Mouse (Mus musculus) neural tube, embryonic 14.5 days (tissue): ENCODE results near the gene Glp2r. TPM values are rescaled to one million over a fixed set of nuclear protein-coding genes. Genes with fewer than 3 reads are reported as not detected.
A peak's percentile ranks its signal among the peaks of the same experiment; 100 is the strongest.

Source experiments
- ATAC-seq: fragments of 200-750 bp; cut with Nextera tagmentation; 2 replicates; pipeline ENCODE4 v1.8.0; 2017; ENCODE audit warnings: low read depth, mild to moderate bottlenecking, moderate TSS enrichment, moderate library complexity
- H3K27ac ChIP-seq: fragments of 300-500 bp; sonication (generic); 2 replicates; pipeline ENCODE4 v1.5.1; 2014; ENCODE audit warnings: low read depth, mild to moderate bottlenecking, control low read depth, low read length, moderate library complexity, mixed read lengths
- H3K27me3 ChIP-seq: fragments of 300-500 bp; sonication (generic); 2 replicates; pipeline ENCODE4 v1.6.1; 2014; ENCODE audit warnings: low read length; ENCODE audit not compliant: control insufficient read depth, insufficient read depth
- H3K36me3 ChIP-seq: fragments of 300-500 bp; sonication (generic); 2 replicates; pipeline ENCODE4 v1.6.1; 2014; ENCODE audit warnings: low read length, mixed read lengths; ENCODE audit not compliant: control insufficient read depth, insufficient read depth
- H3K4me1 ChIP-seq: fragments of 300-500 bp; sonication (generic); 2 replicates; pipeline ENCODE4 v1.6.1; 2014; ENCODE audit warnings: low read length; ENCODE audit not compliant: control insufficient read depth, insufficient read depth
- H3K4me2 ChIP-seq: fragments of 300-500 bp; sonication (generic); 2 replicates; pipeline ENCODE4 v1.6.1; 2014; ENCODE audit warnings: mild to moderate bottlenecking, low read depth, low read length, control low read depth
- H3K4me3 ChIP-seq: fragments of 300-500 bp; sonication (generic); 2 replicates; pipeline ENCODE4 v1.5.1; 2014; ENCODE audit warnings: low read depth, low read length, control low read depth, mixed read lengths
- H3K9ac ChIP-seq: fragments of 300-500 bp; sonication (generic); replicated peaks from 2 replicates; pipeline ENCODE4 v1.6.1; 2014; ENCODE audit warnings: low read depth, mild to moderate bottlenecking, control low read depth, low read length, mixed read lengths
- H3K9me3 ChIP-seq: fragments of 300-500 bp; sonication (generic); 2 replicates; pipeline ENCODE4 v1.6.1; 2016; ENCODE audit warnings: low read length; ENCODE audit not compliant: control insufficient read depth
- WGBS: fragments of 180-500 bp; shearing (Covaris S2); extraction: QIAGEN DNeasy Blood & Tissue Kit; methylation state at CpG from one replicate; pipeline ENCODE4 v1.1.7; 2014; 5-methylcytosine and 5-hydroxymethylcytosine counted together
- polyA plus RNA-seq: library from polyadenylated mRNA; unstranded; fragments of >200 nt; fragmentation: Nextera tagmentation; extraction: Ambion mirVana; gene quantifications from 2 replicates; pipeline ENCODE4 v1.2.1, GENCODE M21; 2014

Gene Glp2r
- 0.05 TPM in 1 of 2 replicates, not detected in the other for polyA plus RNA-seq

GRCm38 (mm10) chr11:67771053-67771452 is at the start of gene Glp2r:
TSS of gene Glp2r (minus strand) at chr11:67771153.
- H3K4me3 ChIP-seq = no peak within 1 kb of the TSS
- H3K9ac ChIP-seq = no peak within 1 kb of the TSS
- H3K4me1 ChIP-seq = no peaks in the 10 kb centered on the region
- H3K27me3 ChIP-seq = no peaks in the 10 kb centered on the region
- H3K4me2 ChIP-seq = no peak within 1 kb of the TSS
- no peaks in the 10 kb centered on the region for H3K36me3 ChIP-seq
- WGBS = 88% methylated on average over 14 of the region's 14 CpGs
- no peak for ATAC-seq
- no peaks in the 10 kb centered on the region for H3K9me3 ChIP-seq
- H3K27ac ChIP-seq = no peak within 1 kb of the TSS

- H3K4me3 ChIP-seq = no peak overlapping the region
- H3K27me3 ChIP-seq = no peaks in the 10 kb centered on the region
- peak; percentile 17; the same call in 1 of the 2 replicates for ATAC-seq
- no peaks in the 10 kb centered on the region; the same call in 1 of the 2 replicates for H3K4me1 ChIP-seq
- 27% methylated on average over 4 of the region's 4 CpGs for WGBS
- no peak overlapping the region for H3K27ac ChIP-seq
- H3K9ac ChIP-seq = no peak overlapping the region
- no peaks in the 10 kb centered on the region for H3K9me3 ChIP-seq
- H3K36me3 ChIP-seq = no peaks in the 10 kb centered on the region
- no peak overlapping the region for H3K4me2 ChIP-seq
These were observed 49.3 kb upstream of the Glp2r start for GRCm38 (mm10) chr11:67820221-67820620.

GRCm38 (mm10) chr11:67819604-67820003 is 48.7 kb upstream of the Glp2r start:
- no peak for ATAC-seq
- Histone ChIP-seq H3K9ac (0 out of 2 replicates have a peak overlapping the region, but pooled peaks have one; percentile 21), H3K4me3 (no peak overlapping the region)

GRCm38 (mm10) chr11:67811535-67811934 is 40.6 kb upstream of the Glp2r start:
- no peak overlapping the region for H3K27ac ChIP-seq
- ATAC-seq = no peak
- H3K9ac ChIP-seq = no peak overlapping the region
- H3K4me1 ChIP-seq = no peaks in the 10 kb centered on the region
- no peak overlapping the region for H3K4me3 ChIP-seq
- H3K36me3 ChIP-seq = no peaks in the 10 kb centered on the region
- no peak overlapping the region for H3K4me2 ChIP-seq
- H3K27me3 ChIP-seq = no peaks in the 10 kb centered on the region
- H3K9me3 ChIP-seq = no peaks in the 10 kb centered on the region
- WGBS = 80% methylated on average over 6 of the region's 6 CpGs

More at GRCm38 (mm10) chr11:67819604-67820003, 48.7 kb upstream of the Glp2r start:
- Histone ChIP-seq H3K4me2 (peak overlapping the region; percentile 29; the same call in 1 of the 2 replicates), H3K36me3 (no peaks in the 10 kb centered on the region), H3K4me1 (no peaks in the 10 kb centered on the region; the same call in 1 of the 2 replicates), H3K9me3 (no peaks in the 10 kb centered on the region), H3K27me3 (no peaks in the 10 kb centered on the region), H3K27ac (no peak overlapping the region)
- 20% methylated on average over 5 of the region's 5 CpGs for WGBS

- Histone ChIP-seq H3K27ac (no peak overlapping the region), H3K9ac (no peak overlapping the region), H3K27me3 (no peaks in the 10 kb centered on the region), H3K4me3 (no peak overlapping the region), H3K4me1 (no peaks in the 10 kb centered on the region), H3K4me2 (no peak overlapping the region), H3K9me3 (no peaks in the 10 kb centered on the region), H3K36me3 (no peaks in the 10 kb centered on the region)
- 65% methylated on average over 5 of the region's 5 CpGs for WGBS
- ATAC-seq = no peak
These were observed 37.1 kb upstream of the Glp2r start for GRCm38 (mm10) chr11:67808051-67808450.

- no peaks in the 10 kb centered on the region for H3K27me3 ChIP-seq
- no peak overlapping the region for H3K27ac ChIP-seq
- no peak overlapping the region for H3K9ac ChIP-seq
- H3K4me1 ChIP-seq = no peaks in the 10 kb centered on the region
- no peak overlapping the region for H3K4me2 ChIP-seq
- H3K4me3 ChIP-seq = no peak overlapping the region
- WGBS = 86% methylated on average over 11 of the region's 11 CpGs
- H3K36me3 ChIP-seq = no peaks in the 10 kb centered on the region
- ATAC-seq = no peak
- no peaks in the 10 kb centered on the region for H3K9me3 ChIP-seq
These were observed 36.1 kb upstream of the Glp2r start for GRCm38 (mm10) chr11:67806832-67807597.

GRCm38 (mm10) chr11:67805538-67805937 is 34.6 kb upstream of the Glp2r start:
- no peak for ATAC-seq
- WGBS = 97% methylated on average over 1 of the region's 1 CpGs
- H3K27ac ChIP-seq = no peak overlapping the region
- H3K4me3 ChIP-seq = no peak overlapping the region
- H3K9ac ChIP-seq = no peak overlapping the region
- H3K4me2 ChIP-seq = no peak overlapping the region
- no peaks in the 10 kb centered on the region for H3K36me3 ChIP-seq
- H3K9me3 ChIP-seq = no peaks in the 10 kb centered on the region
- no peaks in the 10 kb centered on the region for H3K27me3 ChIP-seq
- no peaks in the 10 kb centered on the region for H3K4me1 ChIP-seq

- Histone ChIP-seq H3K9me3 (no peaks in the 10 kb centered on the region), H3K36me3 (no peaks in the 10 kb centered on the region), H3K4me1 (no peaks in the 10 kb centered on the region), H3K9ac (no peak overlapping the region), H3K4me2 (no peak overlapping the region), H3K27me3 (no peaks in the 10 kb centered on the region), H3K4me3 (no peak overlapping the region), H3K27ac (no peak overlapping the region)
- ATAC-seq = no peak
- WGBS = 72% methylated on average over 8 of the region's 8 CpGs
These were observed 30.2 kb upstream of the Glp2r start for GRCm38 (mm10) chr11:67801169-67801568.

GRCm38 (mm10) chr11:67800130-67800723 is 29.3 kb upstream of the Glp2r start:
- H3K36me3 ChIP-seq = no peaks in the 10 kb centered on the region
- no peaks in the 10 kb centered on the region for H3K4me1 ChIP-seq
- H3K4me2 ChIP-seq = no peak overlapping the region
- H3K27ac ChIP-seq = no peak overlapping the region
- no peaks in the 10 kb centered on the region for H3K9me3 ChIP-seq
- no peaks in the 10 kb centered on the region for H3K27me3 ChIP-seq
- ATAC-seq = no peak
- H3K9ac ChIP-seq = no peak overlapping the region
- no peak overlapping the region for H3K4me3 ChIP-seq
